Mouse (Mus musculus): ENCODE measurements around the gene Trim2. TPM values are rescaled to one million over a fixed set of nuclear protein-coding genes. Genes with fewer than 3 reads are reported as not detected.

Trim2 gene
- polyA plus RNA-seq, 1 experiment from 2014 or later: 36.4 TPM

DNA sequence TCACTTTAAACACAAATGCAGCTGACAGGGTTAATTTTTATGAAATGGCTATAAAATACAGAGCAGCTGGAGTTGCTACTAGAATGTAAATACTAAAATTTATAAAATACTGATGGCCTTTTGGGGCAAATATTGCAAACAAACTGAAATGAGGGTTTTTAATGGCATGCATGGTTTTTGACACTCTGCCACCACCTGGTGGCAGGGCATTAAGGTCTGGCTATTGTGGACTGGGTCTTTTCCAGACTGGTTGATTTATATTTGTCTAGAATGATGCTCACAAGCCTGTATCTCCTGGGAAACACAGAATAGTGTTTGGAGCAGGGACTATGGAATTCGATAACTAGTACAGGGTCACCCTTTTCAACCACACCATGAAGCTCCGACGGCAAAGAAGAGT, 183.2 kb downstream of the Trim2 start:
- Histone ChIP-seq H3K27me3 (ENCODE audit: poor library complexity, severe bottlenecking) (no peaks in the 10 kb centered on the region), H3K9me3 (no peaks in the 10 kb centered on the region), H3K27ac (no peak overlapping the region), H3K4me1 (peaks cover 8% of the 10 kb centered on the region; the same call in 1 of the 2 replicates), H3K36me3 (replicated peaks) (no peaks in the 10 kb centered on the region), H3K4me3 (no peak overlapping the region)
- no peak for DNase-seq (ENCODE audit: extremely low spot score, low spot score)
- WGBS: 83% methylated on average over 3 of the region's 3 CpGs

DNA sequence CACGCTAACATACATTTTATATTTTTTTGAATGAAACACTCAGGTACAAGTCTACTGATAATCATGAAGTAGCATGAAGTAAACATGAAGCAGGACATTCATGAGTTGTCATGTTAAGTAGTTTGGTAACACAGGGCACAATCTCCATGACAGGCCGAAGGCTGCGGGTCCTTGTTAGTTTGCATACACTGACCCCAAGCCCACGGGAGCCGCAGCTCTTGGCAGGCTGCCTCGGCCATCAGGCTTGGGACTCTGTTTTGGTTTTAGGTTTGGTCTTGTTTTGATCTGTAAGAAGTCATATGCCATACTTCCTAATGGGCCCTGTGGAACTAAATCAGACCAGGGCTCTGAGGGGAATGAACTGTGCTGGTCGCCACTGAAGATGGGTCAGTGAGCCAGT, 188.0 kb downstream of the Trim2 start:
- H3K36me3 ChIP-seq (replicated peaks): no peaks in the 10 kb centered on the region
- no peak overlapping the region for H3K27ac ChIP-seq
- no peaks in the 10 kb centered on the region for H3K9me3 ChIP-seq
- no peaks in the 10 kb centered on the region for H3K4me1 ChIP-seq
- no peaks in the 10 kb centered on the region for H3K27me3 ChIP-seq (ENCODE audit: poor library complexity, severe bottlenecking)
- 89% methylated on average over 7 of the region's 7 CpGs for WGBS
- no peak for DNase-seq (ENCODE audit: extremely low spot score, low spot score)
- no peak overlapping the region for H3K4me3 ChIP-seq

DNA sequence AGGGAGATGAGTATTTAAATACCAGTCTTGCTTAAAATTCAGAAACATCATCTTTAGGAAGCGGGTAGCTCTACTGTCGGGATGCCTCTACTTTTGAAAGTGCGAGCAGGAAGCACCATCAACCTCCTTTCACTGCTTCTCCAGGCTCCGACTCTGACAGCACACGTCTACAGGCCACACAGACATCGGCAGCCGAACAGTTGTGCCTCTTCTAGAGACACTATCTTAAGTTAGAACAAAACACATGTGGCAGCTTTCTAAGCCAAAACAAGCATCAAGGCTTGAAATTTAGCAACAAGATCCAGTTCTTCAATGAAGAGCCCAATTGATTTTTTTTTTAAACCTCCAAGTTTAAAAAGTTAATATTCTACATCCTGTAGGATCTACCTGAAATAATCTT, 188.5 kb downstream of the Trim2 start:
- Histone ChIP-seq H3K36me3 (replicated peaks) (no peaks in the 10 kb centered on the region), H3K4me1 (no peaks in the 10 kb centered on the region), H3K27me3 (ENCODE audit: poor library complexity, severe bottlenecking) (no peaks in the 10 kb centered on the region), H3K9me3 (no peaks in the 10 kb centered on the region), H3K4me3 (no peak overlapping the region), H3K27ac (no peak overlapping the region)
- no peak for DNase-seq (ENCODE audit: extremely low spot score, low spot score)
- WGBS: 88% methylated on average over 7 of the region's 7 CpGs

Other genes starting within 250 kb of the Trim2 start
- 14.7 and 15.3 TPM in 2 replicates for gene Mnd1, start 151.1 kb downstream of the Trim2 start, polyA plus RNA-seq (2016; fragmentation: Nextera tagmentation; extraction: Ambion mirVana)
- gene Gm6525, start 132.8 kb downstream of the Trim2 start, polyA plus RNA-seq (2016; fragmentation: Nextera tagmentation; extraction: Ambion mirVana): 0.87 and 1.5 TPM in 2 replicates
- gene Fhdc1, start 173.6 kb upstream of the Trim2 start, polyA plus RNA-seq (2016; fragmentation: Nextera tagmentation; extraction: Ambion mirVana): 1.2 and 1.9 TPM in 2 replicates